Mouse (Mus musculus): Measurements from ENCODE around the gene Leng8. TPM values are rescaled to one million over a fixed set of nuclear protein-coding genes. Genes with fewer than 3 reads are reported as not detected.
A peak's percentile ranks its signal among the peaks of the same experiment; 100 is the strongest.

The Leng8 gene
- total RNA-seq, 1 experiment, result 77.2 TPM

DNA sequence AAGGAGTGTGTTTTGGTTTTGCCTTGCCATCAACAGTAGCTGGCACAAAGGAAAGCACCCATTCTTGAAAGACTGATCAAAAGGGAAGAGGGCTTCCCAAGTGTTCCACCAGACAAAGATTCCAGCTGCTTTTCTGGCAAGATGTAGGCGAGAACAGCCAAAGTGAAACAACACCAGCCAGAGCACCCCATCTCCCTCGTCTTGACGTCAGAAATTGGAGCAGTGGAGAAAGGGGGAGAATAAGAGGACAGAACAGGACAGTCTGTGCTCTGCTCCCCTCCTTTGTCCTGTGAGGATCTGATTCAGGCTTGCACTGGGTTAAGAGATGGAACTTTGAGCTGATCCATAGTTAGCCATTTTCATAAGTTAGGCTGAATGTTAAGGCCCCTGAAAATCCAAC is 25.1 kb upstream of the Leng8 start:
- Histone ChIP-seq H3K4me1 (ENCODE audit: control insufficient read depth in 2 of 2, insufficient read depth in 2 of 2, low read length in 2 of 2, poor library complexity in 1 of 2) (no peaks in the 10 kb centered on the region), H3K9me3 (ENCODE audit: control insufficient read depth, insufficient read depth, low read depth, low read length) (no peaks in the 10 kb centered on the region), H3K4me3 (ENCODE audit: insufficient read depth in 1 of 2, low read depth in 1 of 2, low read length in 2 of 2, poor library complexity in 1 of 2, severe bottlenecking in 1 of 2) (no peak overlapping the region), H3K27ac (ENCODE audit: insufficient read depth, low read depth, low read length, poor library complexity, severe bottlenecking) (no peak overlapping the region), H3K36me3 (ENCODE audit: control insufficient read depth, insufficient read depth, low read length, poor library complexity, severe bottlenecking) (no peaks in the 10 kb centered on the region), H3K9ac (ENCODE audit: insufficient read depth, low read depth, low read length, poor library complexity, severe bottlenecking) (no peak overlapping the region)
- in situ Hi-C loops (cut with MboI; ENCODE audit: low sequenced_read_pairs in 2 of 2, unreplicated experiment in 2 of 2), result no loop called here
- DNase-seq (ENCODE audit: low read depth, low spot score), result no peak
- TF ChIP-seq ZC3H11A (IDR thresholded peaks at IDR 0.05; ENCODE audit: borderline replicate concordance, low read depth, low read length), result no peak
- no peak for TF ChIP-seq ZNF384 (IDR thresholded peaks at IDR 0.05; ENCODE audit: low read depth, low read length)

DNA sequence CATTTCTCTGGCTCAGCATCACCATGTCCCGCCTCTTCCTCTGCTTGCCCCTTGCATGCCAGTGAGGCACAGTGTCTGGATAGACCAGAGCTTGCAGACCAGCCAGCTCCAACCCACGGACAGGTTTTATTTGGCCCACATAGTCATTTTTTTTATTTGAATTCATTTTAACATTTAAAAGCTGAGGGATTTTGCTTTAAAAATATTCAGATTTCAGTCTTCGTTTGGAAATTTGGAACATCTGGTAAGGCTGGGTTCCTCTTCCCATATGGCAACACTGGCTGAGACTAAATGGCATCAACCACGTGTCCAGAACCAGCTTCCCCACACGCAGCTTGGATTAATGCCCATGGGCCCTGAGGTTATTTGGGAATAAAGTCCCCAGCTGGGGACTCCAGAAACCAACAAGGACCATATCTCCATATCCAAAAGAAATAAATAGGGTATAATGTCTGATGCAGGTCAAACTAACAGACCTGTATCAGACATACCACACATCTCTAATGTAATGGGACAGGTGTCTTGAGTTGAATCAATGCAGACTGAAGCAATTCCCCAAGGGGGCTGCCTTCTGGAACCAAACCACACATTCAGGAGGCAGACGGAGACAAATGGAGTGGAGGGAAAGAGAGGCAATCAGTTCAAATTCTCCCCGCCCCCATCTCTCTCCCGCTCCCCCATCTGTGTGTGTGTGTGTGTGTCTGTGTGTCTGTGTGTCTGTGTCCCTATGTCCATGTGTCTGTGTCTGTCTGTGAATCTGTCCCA is 19.6 kb upstream of the Leng8 start:
- Histone ChIP-seq H3K4me3 (ENCODE audit: insufficient read depth in 1 of 2, low read depth in 1 of 2, low read length in 2 of 2, poor library complexity in 1 of 2, severe bottlenecking in 1 of 2) (no peak overlapping the region), H3K9me3 (ENCODE audit: control insufficient read depth, insufficient read depth, low read depth, low read length) (no peaks in the 10 kb centered on the region), H3K27ac (ENCODE audit: insufficient read depth, low read depth, low read length, poor library complexity, severe bottlenecking) (no peak overlapping the region), H3K4me1 (ENCODE audit: control insufficient read depth in 2 of 2, insufficient read depth in 2 of 2, low read length in 2 of 2, poor library complexity in 1 of 2) (peaks cover 0 to 15% of the 10 kb centered on the region in 2 experiments; a peak in 1 of 4 replicates), H3K36me3 (ENCODE audit: control insufficient read depth, insufficient read depth, low read length, poor library complexity, severe bottlenecking) (no peaks in the 10 kb centered on the region), H3K9ac (ENCODE audit: insufficient read depth, low read depth, low read length, poor library complexity, severe bottlenecking) (no peak overlapping the region)
- in situ Hi-C loops (cut with MboI; ENCODE audit: low sequenced_read_pairs in 2 of 2, unreplicated experiment in 2 of 2), result no loop called here
- TF ChIP-seq ZC3H11A (IDR thresholded peaks at IDR 0.05; ENCODE audit: borderline replicate concordance, low read depth, low read length), result no peak
- no peak for TF ChIP-seq CHD2 (IDR thresholded peaks at IDR 0.05; ENCODE audit: low read depth, low read length)
- no peak for TF ChIP-seq HCFC1 (IDR thresholded peaks at IDR 0.05; ENCODE audit: borderline replicate concordance, insufficient read depth, low read length)
- TF ChIP-seq ZNF384 (IDR thresholded peaks at IDR 0.05; ENCODE audit: low read depth, low read length), result no peak
- TF ChIP-seq MAFK (IDR thresholded peaks at IDR 0.05; ENCODE audit: insufficient read depth, low read depth, low read length), result no peak
- DNase-seq (ENCODE audit: low read depth, low spot score), result no peak

DNA sequence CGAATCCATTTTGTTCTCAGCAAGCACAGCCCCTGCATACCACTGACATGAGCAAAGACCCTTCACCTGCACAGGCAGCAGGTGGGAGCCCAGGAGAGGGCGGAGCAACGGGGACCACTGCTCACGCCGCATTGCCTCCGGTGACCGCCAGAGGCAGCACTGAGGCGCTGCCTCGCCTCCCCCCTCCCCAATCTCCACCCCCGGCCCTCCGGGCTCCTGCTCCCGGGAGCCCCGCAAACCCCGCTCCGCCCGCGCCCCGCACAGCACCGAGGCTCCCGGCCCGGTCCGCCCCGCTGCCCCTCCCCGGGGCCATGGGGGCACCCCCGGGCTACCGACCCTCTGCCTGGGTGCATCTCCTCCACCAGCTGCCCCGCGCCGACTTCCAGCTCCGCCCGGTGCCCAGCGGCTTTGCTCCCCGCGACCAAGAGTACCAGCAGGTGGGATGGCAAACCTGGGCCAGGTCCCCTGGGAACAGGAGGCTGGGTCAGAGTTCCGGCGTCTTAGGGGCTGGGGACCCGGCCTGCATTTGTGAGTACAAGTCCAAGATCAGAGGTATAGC is 17.4 kb upstream of the Leng8 start, which contains the start of gene Ttyh1:
Gene Ttyh1, plus strand, starts transcription at position 65 of the 559 bp plus-strand sequence.
- in situ Hi-C loops (cut with MboI; ENCODE audit: low sequenced_read_pairs in 2 of 2, unreplicated experiment in 2 of 2), result no loop called here
- H3K4me3 ChIP-seq (ENCODE audit: insufficient read depth in 1 of 2, low read depth in 1 of 2, low read length in 2 of 2, poor library complexity in 1 of 2, severe bottlenecking in 1 of 2), result peak within 1 kb of the TSS; percentile 79 to 88
- no peaks in the 10 kb centered on the region for H3K9me3 ChIP-seq (ENCODE audit: control insufficient read depth, insufficient read depth, low read depth, low read length)
- DNase-seq (ENCODE audit: low read depth, low spot score), result no peak
- H3K36me3 ChIP-seq (ENCODE audit: control insufficient read depth, insufficient read depth, low read length, poor library complexity, severe bottlenecking), result no peaks in the 10 kb centered on the region
- TF ChIP-seq ZNF384 (IDR thresholded peaks at IDR 0.05; ENCODE audit: low read depth, low read length) (no peak), MAFK (IDR thresholded peaks at IDR 0.05; ENCODE audit: insufficient read depth, low read depth, low read length) (no peak), ZC3H11A (IDR thresholded peaks at IDR 0.05; ENCODE audit: borderline replicate concordance, low read depth, low read length) (no peak), CHD2 (IDR thresholded peaks at IDR 0.05; ENCODE audit: low read depth, low read length) (no peak), HCFC1 (IDR thresholded peaks at IDR 0.05; ENCODE audit: borderline replicate concordance, insufficient read depth, low read length) (no peak)
- H3K27ac ChIP-seq (ENCODE audit: insufficient read depth, low read depth, low read length, poor library complexity, severe bottlenecking), result no peak within 1 kb of the TSS
- peak within 1 kb of the TSS; percentile 82 for H3K9ac ChIP-seq (ENCODE audit: insufficient read depth, low read depth, low read length, poor library complexity, severe bottlenecking)
- peaks cover 0 to 31% of the 10 kb centered on the region in 2 experiments; a peak in 3 of 4 replicates for H3K4me1 ChIP-seq (ENCODE audit: control insufficient read depth in 2 of 2, insufficient read depth in 2 of 2, low read length in 2 of 2, poor library complexity in 1 of 2)

DNA sequence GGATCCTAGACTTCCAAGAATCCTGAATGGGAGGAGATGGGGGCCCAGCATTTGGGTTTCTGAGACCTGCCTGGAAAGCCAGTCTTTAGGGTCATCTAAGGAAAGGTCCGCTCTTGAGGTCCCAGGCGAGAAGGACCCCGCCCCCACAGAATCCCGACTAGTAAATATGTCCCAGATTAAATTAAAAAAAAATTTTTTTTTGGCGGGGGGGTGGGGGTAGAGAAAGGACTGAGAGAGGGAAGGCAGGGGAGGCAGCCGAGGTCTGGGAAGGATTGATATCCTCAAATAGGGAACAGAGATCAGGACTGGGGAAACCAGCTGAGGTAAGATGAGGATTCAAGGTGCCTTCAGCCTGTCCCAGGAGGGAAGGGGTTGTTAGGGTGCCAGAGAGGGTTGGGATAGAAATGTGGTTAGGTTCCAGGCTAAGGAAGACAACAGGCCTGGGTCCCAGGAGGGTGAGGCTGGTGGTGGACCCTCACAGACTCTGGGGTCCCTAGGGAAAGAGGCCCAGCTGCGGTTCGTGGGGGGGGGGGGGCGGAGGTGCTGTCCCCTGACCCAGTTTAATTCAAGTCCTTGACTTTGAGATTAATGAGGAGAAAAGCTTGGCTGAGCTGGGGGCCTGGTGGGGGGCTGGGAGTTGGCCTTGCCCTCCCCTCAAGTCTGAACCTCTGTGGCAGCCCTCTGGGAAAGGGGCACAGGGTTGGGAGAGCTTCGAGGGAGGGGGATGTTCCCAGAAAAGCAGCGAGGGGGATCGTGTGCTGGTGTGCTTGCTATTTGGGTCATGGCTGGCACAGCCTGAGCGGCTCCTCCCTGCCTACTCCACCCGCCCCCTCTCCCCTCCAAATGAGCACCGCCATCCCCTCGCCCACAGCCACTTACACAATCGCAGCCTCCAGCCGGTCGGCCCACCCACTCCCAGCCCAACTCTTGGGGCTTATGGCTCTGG is 16.6 kb upstream of the Leng8 start:
- Histone ChIP-seq H3K4me3 (ENCODE audit: insufficient read depth in 1 of 2, low read depth in 1 of 2, low read length in 2 of 2, poor library complexity in 1 of 2, severe bottlenecking in 1 of 2) (peak overlapping the region; percentile 79 to 88), H3K27ac (ENCODE audit: insufficient read depth, low read depth, low read length, poor library complexity, severe bottlenecking) (no peak overlapping the region), H3K9ac (ENCODE audit: insufficient read depth, low read depth, low read length, poor library complexity, severe bottlenecking) (peak overlapping the region; percentile 82; the same call in 1 of the 2 replicates), H3K4me1 (ENCODE audit: control insufficient read depth in 2 of 2, insufficient read depth in 2 of 2, low read length in 2 of 2, poor library complexity in 1 of 2) (peaks cover 2 to 34% of the 10 kb centered on the region in 2 experiments; a peak in 3 of 4 replicates), H3K9me3 (ENCODE audit: control insufficient read depth, insufficient read depth, low read depth, low read length) (no peaks in the 10 kb centered on the region), H3K36me3 (ENCODE audit: control insufficient read depth, insufficient read depth, low read length, poor library complexity, severe bottlenecking) (no peaks in the 10 kb centered on the region)
- no peak for TF ChIP-seq MAFK (IDR thresholded peaks at IDR 0.05; ENCODE audit: insufficient read depth, low read depth, low read length)
- no peak for TF ChIP-seq HCFC1 (IDR thresholded peaks at IDR 0.05; ENCODE audit: borderline replicate concordance, insufficient read depth, low read length)
- TF ChIP-seq ZNF384 (IDR thresholded peaks at IDR 0.05; ENCODE audit: low read depth, low read length), result no peak
- TF ChIP-seq ZC3H11A (IDR thresholded peaks at IDR 0.05; ENCODE audit: borderline replicate concordance, low read depth, low read length), result no peak
- no peak for TF ChIP-seq CHD2 (IDR thresholded peaks at IDR 0.05; ENCODE audit: low read depth, low read length)
- no peak for DNase-seq (ENCODE audit: low read depth, low spot score)
- in situ Hi-C loops (cut with MboI; ENCODE audit: low sequenced_read_pairs in 2 of 2, unreplicated experiment in 2 of 2), result no loop called here

All from ES-E14 (cell line).